Mouse (Mus musculus): ENCODE data around the gene Ambra1. TPM values are rescaled to one million over a fixed set of nuclear protein-coding genes. Genes with fewer than 3 reads are reported as not detected.

The Ambra1 gene
- polyA plus RNA-seq (2014; fragmentation: Nextera tagmentation; extraction: Ambion mirVana) = 17.9 and 19.1 TPM in 2 replicates

GRCm38 (mm10) chr2:91729971-91730821 is at the start of gene Ambra1:
Gene Ambra1, plus strand, starts transcription at chr2:91730134.
- peak within 1 kb of the TSS; percentile 91 for H3K9ac ChIP-seq (ENCODE audit: low read length)
- peak within 1 kb of the TSS; percentile 90 for H3K4me3 ChIP-seq (ENCODE audit: low read depth, low read length)
- H3K9me3 ChIP-seq (ENCODE audit: control insufficient read depth, low read length) = no peaks in the 10 kb centered on the region
- H3K27me3 ChIP-seq (ENCODE audit: control insufficient read depth, insufficient read depth, low read length) = no peaks in the 10 kb centered on the region
- H3K4me2 ChIP-seq = peak within 1 kb of the TSS; percentile 56
- ATAC-seq (ENCODE audit: low FRiP score) = peak; percentile 90
- DNase-seq (ENCODE audit: low spot score, missing footprints) = peak; percentile 100
- peak within 1 kb of the TSS; percentile 77 for H3K27ac ChIP-seq (ENCODE audit: low read depth, low read length)
- under 1% methylated on average over 68 of the region's 68 CpGs for WGBS
- H3K4me1 ChIP-seq (ENCODE audit: control insufficient read depth, insufficient read depth, low read length) = peaks cover 3% of the 10 kb centered on the region; the same call in 1 of the 2 replicates
- H3K36me3 ChIP-seq (ENCODE audit: control insufficient read depth, insufficient read depth, low read length) = no peaks in the 10 kb centered on the region

- Histone ChIP-seq H3K27me3 (ENCODE audit: control insufficient read depth, insufficient read depth, low read length) (no peaks in the 10 kb centered on the region), H3K9me3 (ENCODE audit: control insufficient read depth, low read length) (no peaks in the 10 kb centered on the region), H3K4me1 (ENCODE audit: control insufficient read depth, insufficient read depth, low read length) (no peaks in the 10 kb centered on the region), H3K9ac (ENCODE audit: low read length) (no peak overlapping the region), H3K4me3 (ENCODE audit: low read depth, low read length) (no peak overlapping the region), H3K36me3 (ENCODE audit: control insufficient read depth, insufficient read depth, low read length) (no peaks in the 10 kb centered on the region; the same call in 1 of the 2 replicates), H3K27ac (ENCODE audit: low read depth, low read length) (no peak overlapping the region), H3K4me2 (no peak overlapping the region)
- WGBS = 58% methylated on average over 4 of the region's 4 CpGs
- DNase-seq (ENCODE audit: low spot score, missing footprints) (peak; percentile 94), ATAC-seq (ENCODE audit: low FRiP score) (no peak)
Observed at GRCm38 (mm10) chr2:91682850-91683249, 47.1 kb upstream of the Ambra1 start.

GRCm38 (mm10) chr2:91683919-91684318 is 46.0 kb upstream of the Ambra1 start:
- Histone ChIP-seq H3K4me3 (ENCODE audit: low read depth, low read length) (no peak overlapping the region), H3K9me3 (ENCODE audit: control insufficient read depth, low read length) (no peaks in the 10 kb centered on the region), H3K27me3 (ENCODE audit: control insufficient read depth, insufficient read depth, low read length) (no peaks in the 10 kb centered on the region), H3K4me2 (no peak overlapping the region), H3K27ac (ENCODE audit: low read depth, low read length) (no peak overlapping the region), H3K36me3 (ENCODE audit: control insufficient read depth, insufficient read depth, low read length) (no peaks in the 10 kb centered on the region), H3K4me1 (ENCODE audit: control insufficient read depth, insufficient read depth, low read length) (no peaks in the 10 kb centered on the region), H3K9ac (ENCODE audit: low read length) (no peak overlapping the region)
- no peak for DNase-seq (ENCODE audit: low spot score, missing footprints)
- 84% methylated on average over 8 of the region's 8 CpGs for WGBS
- ATAC-seq (ENCODE audit: low FRiP score) = no peak

GRCm38 (mm10) chr2:91689452-91689851 is 40.5 kb upstream of the Ambra1 start:
- H3K4me3 ChIP-seq (ENCODE audit: low read depth, low read length) = no peak overlapping the region
- DNase-seq (ENCODE audit: low spot score, missing footprints) (no peak), ATAC-seq (ENCODE audit: low FRiP score) (no peak)
- no peak overlapping the region for H3K4me2 ChIP-seq
- no peaks in the 10 kb centered on the region for H3K9me3 ChIP-seq (ENCODE audit: control insufficient read depth, low read length)
- no peaks in the 10 kb centered on the region for H3K36me3 ChIP-seq (ENCODE audit: control insufficient read depth, insufficient read depth, low read length)
- no peak overlapping the region for H3K9ac ChIP-seq (ENCODE audit: low read length)
- H3K4me1 ChIP-seq (ENCODE audit: control insufficient read depth, insufficient read depth, low read length) = no peaks in the 10 kb centered on the region
- no peak overlapping the region for H3K27ac ChIP-seq (ENCODE audit: low read depth, low read length)
- H3K27me3 ChIP-seq (ENCODE audit: control insufficient read depth, insufficient read depth, low read length) = no peaks in the 10 kb centered on the region
- WGBS = 88% methylated on average over 7 of the region's 7 CpGs

GRCm38 (mm10) chr2:91695436-91696224 is 34.3 kb upstream of the Ambra1 start:
- Histone ChIP-seq H3K4me1 (ENCODE audit: control insufficient read depth, insufficient read depth, low read length) (no peaks in the 10 kb centered on the region), H3K27ac (ENCODE audit: low read depth, low read length) (no peak overlapping the region), H3K4me3 (ENCODE audit: low read depth, low read length) (no peak overlapping the region), H3K9me3 (ENCODE audit: control insufficient read depth, low read length) (no peaks in the 10 kb centered on the region), H3K9ac (ENCODE audit: low read length) (no peak overlapping the region), H3K4me2 (no peak overlapping the region), H3K36me3 (ENCODE audit: control insufficient read depth, insufficient read depth, low read length) (no peaks in the 10 kb centered on the region), H3K27me3 (ENCODE audit: control insufficient read depth, insufficient read depth, low read length) (no peaks in the 10 kb centered on the region)
- no peak for DNase-seq (ENCODE audit: low spot score, missing footprints)
- WGBS = 92% methylated on average over 10 of the region's 10 CpGs
- ATAC-seq (ENCODE audit: low FRiP score) = no peak

- Histone ChIP-seq H3K27me3 (ENCODE audit: control insufficient read depth, insufficient read depth, low read length) (no peaks in the 10 kb centered on the region), H3K9me3 (ENCODE audit: control insufficient read depth, low read length) (no peaks in the 10 kb centered on the region), H3K9ac (ENCODE audit: low read length) (no peak overlapping the region), H3K36me3 (ENCODE audit: control insufficient read depth, insufficient read depth, low read length) (no peaks in the 10 kb centered on the region), H3K4me2 (no peak overlapping the region), H3K4me1 (ENCODE audit: control insufficient read depth, insufficient read depth, low read length) (no peaks in the 10 kb centered on the region), H3K27ac (ENCODE audit: low read depth, low read length) (no peak overlapping the region), H3K4me3 (ENCODE audit: low read depth, low read length) (no peak overlapping the region)
- ATAC-seq (ENCODE audit: low FRiP score) = no peak
- DNase-seq (ENCODE audit: low spot score, missing footprints) = no peak
- WGBS = 83% methylated on average over 1 of the region's 1 CpGs
Observed at GRCm38 (mm10) chr2:91696225-91696590, 33.7 kb upstream of the Ambra1 start.

GRCm38 (mm10) chr2:91699225-91699624 is 30.7 kb upstream of the Ambra1 start:
- DNase-seq (ENCODE audit: low spot score, missing footprints) (no peak), ATAC-seq (ENCODE audit: low FRiP score) (no peak)
- H3K27ac ChIP-seq (ENCODE audit: low read depth, low read length) = no peak overlapping the region
- H3K9me3 ChIP-seq (ENCODE audit: control insufficient read depth, low read length) = no peaks in the 10 kb centered on the region
- H3K4me2 ChIP-seq = no peak overlapping the region
- H3K4me1 ChIP-seq (ENCODE audit: control insufficient read depth, insufficient read depth, low read length) = no peaks in the 10 kb centered on the region
- H3K9ac ChIP-seq (ENCODE audit: low read length) = no peak overlapping the region
- H3K4me3 ChIP-seq (ENCODE audit: low read depth, low read length) = no peak overlapping the region
- H3K36me3 ChIP-seq (ENCODE audit: control insufficient read depth, insufficient read depth, low read length) = no peaks in the 10 kb centered on the region
- WGBS = 86% methylated on average over 1 of the region's 1 CpGs
- H3K27me3 ChIP-seq (ENCODE audit: control insufficient read depth, insufficient read depth, low read length) = no peaks in the 10 kb centered on the region

GRCm38 (mm10) chr2:91701366-91701765 is 28.6 kb upstream of the Ambra1 start:
- Histone ChIP-seq H3K27ac (ENCODE audit: low read depth, low read length) (no peak overlapping the region), H3K4me2 (no peak overlapping the region), H3K27me3 (ENCODE audit: control insufficient read depth, insufficient read depth, low read length) (no peaks in the 10 kb centered on the region), H3K4me1 (ENCODE audit: control insufficient read depth, insufficient read depth, low read length) (no peaks in the 10 kb centered on the region), H3K9me3 (ENCODE audit: control insufficient read depth, low read length) (no peaks in the 10 kb centered on the region), H3K9ac (ENCODE audit: low read length) (no peak overlapping the region), H3K36me3 (ENCODE audit: control insufficient read depth, insufficient read depth, low read length) (no peaks in the 10 kb centered on the region), H3K4me3 (ENCODE audit: low read depth, low read length) (no peak overlapping the region)
- DNase-seq (ENCODE audit: low spot score, missing footprints) (no peak), ATAC-seq (ENCODE audit: low FRiP score) (no peak)
- WGBS = 93% methylated on average over 2 of the region's 2 CpGs

- H3K9ac ChIP-seq (ENCODE audit: low read length) = no peak overlapping the region
- H3K4me2 ChIP-seq = no peak overlapping the region
- no peaks in the 10 kb centered on the region for H3K36me3 ChIP-seq (ENCODE audit: control insufficient read depth, insufficient read depth, low read length)
- H3K9me3 ChIP-seq (ENCODE audit: control insufficient read depth, low read length) = no peaks in the 10 kb centered on the region
- no peak overlapping the region for H3K27ac ChIP-seq (ENCODE audit: low read depth, low read length)
- no peak for DNase-seq (ENCODE audit: low spot score, missing footprints)
- no peaks in the 10 kb centered on the region for H3K27me3 ChIP-seq (ENCODE audit: control insufficient read depth, insufficient read depth, low read length)
- 84% methylated on average over 6 of the region's 6 CpGs for WGBS
- peaks cover 4% of the 10 kb centered on the region for H3K4me1 ChIP-seq (ENCODE audit: control insufficient read depth, insufficient read depth, low read length)
- no peak for ATAC-seq (ENCODE audit: low FRiP score)
- H3K4me3 ChIP-seq (ENCODE audit: low read depth, low read length) = no peak overlapping the region
Observed at GRCm38 (mm10) chr2:91705736-91706135, 24.2 kb upstream of the Ambra1 start.

Measured in midbrain, embryonic 11.5 days (tissue).